Mouse (Mus musculus) CH12.LX (cell line): ENCODE results near the gene Kctd8.

Source experiments
- CTCF ChIP-seq, 2 experiments: IDR thresholded peaks in 1 of 2; conservative IDR thresholded peaks in 1 of 2; 2 replicates each; pipeline ENCODE4 v1.5.1; 2011 to 2012; ENCODE audit warnings: low read depth in 2 of 2, low read length in 2 of 2, improper control_type of control experiment in 1 of 2, inconsistent platforms in 1 of 2, mild to moderate bottlenecking in 1 of 2, moderate library complexity in 1 of 2
- EP300 ChIP-seq: IDR thresholded peaks from 2 replicates; pipeline ENCODE4 v1.6.1; 2011; ENCODE audit warnings: low read length, improper control_type of control experiment
- MEF2A ChIP-seq: IDR thresholded peaks from 2 replicates; pipeline ENCODE4 v1.6.1; 2014; ENCODE audit warnings: low read depth, mild to moderate bottlenecking, inconsistent platforms, low read length, improper control_type of control experiment, borderline replicate concordance
- NELFE ChIP-seq: IDR thresholded peaks from 2 replicates; pipeline ENCODE4 v1.6.1; 2011; ENCODE audit warnings: low read depth, low read length, improper control_type of control experiment
- NRF1 ChIP-seq: IDR thresholded peaks from 2 replicates; pipeline ENCODE4 v1.6.1; 2014; ENCODE audit warnings: low read depth, mild to moderate bottlenecking, inconsistent platforms, low read length, improper control_type of control experiment, moderate library complexity
- POLR2A ChIP-seq: IDR thresholded peaks from 2 replicates; pipeline ENCODE4 v1.6.1; 2011; ENCODE audit warnings: low read depth, mild to moderate bottlenecking, improper control_type of control experiment, low read length
- RAD21 ChIP-seq: IDR thresholded peaks from 2 replicates; pipeline ENCODE4 v1.6.1; 2011; ENCODE audit warnings: low read depth, mild to moderate bottlenecking, low read length, improper control_type of control experiment, moderate library complexity
- USF1 ChIP-seq: IDR thresholded peaks from 2 replicates; pipeline ENCODE4 v1.6.1; 2014; ENCODE audit warnings: low read depth, mild to moderate bottlenecking, inconsistent platforms, low read length, improper control_type of control experiment
- ZMIZ1 ChIP-seq: IDR thresholded peaks from 2 replicates; pipeline ENCODE4 v1.6.1; 2012; ENCODE audit warnings: low read depth, mild to moderate bottlenecking, inconsistent platforms, low read length, improper control_type of control experiment

- TF ChIP-seq EP300 (no peak), POLR2A (no peak), RAD21 (no peak), CTCF (conservative IDR thresholded peaks at IDR 0.05 in 1 of 2, IDR thresholded peaks at IDR 0.05 in 1 of 2; ENCODE audit: low read depth in 2 of 2, low read length in 2 of 2) (no peak), USF1 (no peak), ZMIZ1 (no peak), NRF1 (no peak), MEF2A (no peak), NELFE (no peak)
Measured at GRCm38 (mm10) chr5:69324566-69325230, 16.8 kb downstream of the Kctd8 start.
